Mouse (Mus musculus) erythroblast, embryonic 14.5 days (primary cell): ENCODE measurements around the gene Slc44a3. TPM values are rescaled to one million over a fixed set of nuclear protein-coding genes. Genes with fewer than 3 reads are reported as not detected.

ENCODE experiments used
- H3K27me3 ChIP-seq: 2 replicates; pipeline ENCODE4 v1.6.1; 2012; ENCODE audit warnings: inconsistent platforms; ENCODE audit not compliant: control insufficient read depth
- H3K36me3 ChIP-seq: 2 replicates; pipeline ENCODE4 v1.6.1; 2012; ENCODE audit warnings: mild to moderate bottlenecking, inconsistent platforms; ENCODE audit not compliant: control insufficient read depth
- H3K4me1 ChIP-seq: 2 replicates; pipeline ENCODE4 v1.6.1; 2012; ENCODE audit warnings: inconsistent platforms; ENCODE audit not compliant: control insufficient read depth
- H3K4me3 ChIP-seq: replicated peaks from 2 replicates; pipeline ENCODE3; 2012; ENCODE audit warnings: moderate library complexity, mild to moderate bottlenecking, inconsistent platforms
- H3K9me3 ChIP-seq: 2 replicates; pipeline ENCODE4 v1.6.1; 2012; ENCODE audit warnings: low read length, inconsistent platforms, mixed read lengths; ENCODE audit not compliant: control insufficient read depth
- GATA1 ChIP-seq: IDR thresholded peaks from 2 replicates; pipeline ENCODE4 v1.6.1; 2012; ENCODE audit warnings: low read length, inconsistent platforms, mixed read lengths
- TAL1 ChIP-seq: IDR thresholded peaks from 3 replicates; pipeline ENCODE4 v1.6.1; 2012; ENCODE audit warnings: low read length, inconsistent platforms, mixed read lengths
- polyA plus RNA-seq: library from polyadenylated mRNA; stranded (reverse); fragments of >175 nt; gene quantifications from 2 replicates; pipeline ENCODE4 v1.2.3, GENCODE M21; 2012

The Slc44a3 gene
- not detected in 2 replicates for polyA plus RNA-seq

- Histone ChIP-seq H3K27me3 (peaks cover 14% of the 10 kb centered on the region), H3K36me3 (no peaks in the 10 kb centered on the region), H3K4me3 (peak within 1 kb of the TSS; percentile 49), H3K4me1 (no peaks in the 10 kb centered on the region), H3K9me3 (no peaks in the 10 kb centered on the region)
- TF ChIP-seq GATA1 (no peak), TAL1 (no peak)
Observed at GRCm38 (mm10) chr3:121532176-121532575, at the start of gene Slc44a3. Slc44a3 (minus strand) TSS chr3:121532404.

GRCm38 (mm10) chr3:121579880-121580549 is 47.8 kb upstream of the Slc44a3 start:
- Histone ChIP-seq H3K27me3 (no peaks in the 10 kb centered on the region), H3K4me1 (no peaks in the 10 kb centered on the region), H3K36me3 (no peaks in the 10 kb centered on the region), H3K4me3 (no peak overlapping the region), H3K9me3 (no peaks in the 10 kb centered on the region)
- TF ChIP-seq GATA1 (no peak), TAL1 (no peak)

GRCm38 (mm10) chr3:121579402-121579801 is 47.2 kb upstream of the Slc44a3 start:
- Histone ChIP-seq H3K36me3 (no peaks in the 10 kb centered on the region), H3K4me1 (no peaks in the 10 kb centered on the region), H3K4me3 (no peak overlapping the region), H3K27me3 (no peaks in the 10 kb centered on the region), H3K9me3 (no peaks in the 10 kb centered on the region)
- no peak for TF ChIP-seq TAL1
- TF ChIP-seq GATA1: no peak

- no peaks in the 10 kb centered on the region for H3K9me3 ChIP-seq
- no peaks in the 10 kb centered on the region for H3K4me1 ChIP-seq
- TF ChIP-seq GATA1 (no peak), TAL1 (no peak)
- no peaks in the 10 kb centered on the region for H3K36me3 ChIP-seq
- no peak overlapping the region for H3K4me3 ChIP-seq
- no peaks in the 10 kb centered on the region for H3K27me3 ChIP-seq
Observed at GRCm38 (mm10) chr3:121578706-121579105, 46.5 kb upstream of the Slc44a3 start.

- H3K36me3 ChIP-seq: no peaks in the 10 kb centered on the region
- no peaks in the 10 kb centered on the region for H3K9me3 ChIP-seq
- H3K4me1 ChIP-seq: no peaks in the 10 kb centered on the region
- H3K27me3 ChIP-seq: no peaks in the 10 kb centered on the region
- H3K4me3 ChIP-seq: no peak overlapping the region
- TF ChIP-seq TAL1 (no peak), GATA1 (no peak)
Observed at GRCm38 (mm10) chr3:121577641-121578040, 45.4 kb upstream of the Slc44a3 start.

- Histone ChIP-seq H3K4me1 (no peaks in the 10 kb centered on the region), H3K36me3 (no peaks in the 10 kb centered on the region), H3K9me3 (no peaks in the 10 kb centered on the region), H3K27me3 (no peaks in the 10 kb centered on the region), H3K4me3 (no peak overlapping the region)
- TF ChIP-seq TAL1: no peak
Observed at GRCm38 (mm10) chr3:121577032-121577591, 44.9 kb upstream of the Slc44a3 start.

GRCm38 (mm10) chr3:121576367-121576766 is 44.2 kb upstream of the Slc44a3 start:
- no peaks in the 10 kb centered on the region for H3K27me3 ChIP-seq
- H3K4me1 ChIP-seq: no peaks in the 10 kb centered on the region
- no peaks in the 10 kb centered on the region for H3K36me3 ChIP-seq
- TF ChIP-seq GATA1: no peak
- TF ChIP-seq TAL1: no peak
- no peak overlapping the region for H3K4me3 ChIP-seq
- H3K9me3 ChIP-seq: no peaks in the 10 kb centered on the region

GRCm38 (mm10) chr3:121574386-121574785 is 42.2 kb upstream of the Slc44a3 start:
- TF ChIP-seq TAL1 (no peak), GATA1 (no peak)
- Histone ChIP-seq H3K36me3 (no peaks in the 10 kb centered on the region), H3K27me3 (no peaks in the 10 kb centered on the region), H3K4me3 (no peak overlapping the region), H3K4me1 (no peaks in the 10 kb centered on the region), H3K9me3 (no peaks in the 10 kb centered on the region)

- no peak for TF ChIP-seq GATA1
- no peak for TF ChIP-seq TAL1
- Histone ChIP-seq H3K4me1 (no peaks in the 10 kb centered on the region), H3K9me3 (no peaks in the 10 kb centered on the region)
Observed at GRCm38 (mm10) chr3:121573858-121574257, 41.7 kb upstream of the Slc44a3 start.

More at GRCm38 (mm10) chr3:121573858-121574257, 41.7 kb upstream of the Slc44a3 start:
- H3K27me3 ChIP-seq: no peaks in the 10 kb centered on the region
- H3K36me3 ChIP-seq: no peaks in the 10 kb centered on the region
- H3K4me3 ChIP-seq: no peak overlapping the region
